In the genomic region with DNA sequence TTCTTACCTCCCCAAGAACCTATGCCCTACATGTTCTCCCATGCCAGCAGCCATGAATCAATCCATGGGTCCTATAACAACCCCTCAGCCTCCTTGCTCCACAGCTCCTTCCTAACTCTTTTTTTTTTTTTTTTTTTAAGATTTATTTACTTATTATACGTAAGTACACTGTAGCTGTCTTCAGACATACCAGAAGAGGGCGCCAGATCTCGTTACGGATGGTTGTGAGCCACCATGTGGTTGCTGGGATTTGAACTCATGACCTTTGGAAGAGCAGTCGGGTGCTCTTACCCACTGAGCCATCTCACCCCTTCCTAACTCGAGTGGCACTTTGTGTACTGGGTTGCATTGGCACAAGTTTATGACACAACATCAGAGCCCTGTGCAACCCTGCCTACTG, we compare ENCODE assay signal across 10 mouse cellular contexts. TPM values are rescaled to one million over a fixed set of nuclear protein-coding genes. Genes with fewer than 3 reads are reported as not detected.
DNase-seq lines count a peak whose midpoint lies in the region; ATAC-seq and TF ChIP-seq lines count a peak whose summit lies in the region.
"Not testable (repeated sequence)": the region's sequence is repeated elsewhere in the genome, so short reads cannot be mapped to it uniquely, and the experiment has no call there.
"Had no signal": no experiment of that assay in that cellular context is flagged by ENCODE, and none has a peak within 500 bp of the region (broad histone marks: within the 10 kb centered on the region; RNA-seq: fewer than 3 reads in every experiment).

No protein-coding gene starts in this region.

- ATAC-seq in forebrain, postnatal 0 days; hindbrain, postnatal 0 days; kidney, postnatal 0 days (replicated peaks; ENCODE audit: low FRiP score, low read depth); liver, embryonic 14.5 days (ENCODE audit: insufficient read depth); lung, postnatal 0 days: not testable (repeated sequence)

- H3K9ac ChIP-seq in MEL (ENCODE audit: control insufficient read depth, low read depth, low read length, poor library complexity, severe bottlenecking); forebrain, postnatal 0 days; hindbrain, postnatal 0 days (replicated peaks; ENCODE audit: low read length); kidney, postnatal 0 days (ENCODE audit: low read depth, low read length); liver, embryonic 14.5 days (replicated peaks); lung, postnatal 0 days (replicated peaks; ENCODE audit: low read depth): not testable (repeated sequence)

- H3K4me3 ChIP-seq in MEL (ENCODE audit: control insufficient read depth in 1 of 2, insufficient read depth in 1 of 2, low read depth in 2 of 2, low read length in 2 of 2); forebrain, postnatal 0 days (ENCODE audit: low read depth, low read length); hindbrain, postnatal 0 days (ENCODE audit: low read length); kidney, postnatal 0 days (replicated peaks; ENCODE audit: low read depth, low read length); liver, embryonic 14.5 days (ENCODE audit: insufficient read depth in 1 of 2, low read depth in 2 of 2, low read length in 2 of 2); lung, postnatal 0 days (ENCODE audit: low read depth, low read length): not testable (repeated sequence)

- not testable (repeated sequence) for H3K4me2 ChIP-seq in forebrain, postnatal 0 days (ENCODE audit: low read depth); hindbrain, postnatal 0 days (ENCODE audit: low read depth, low read length); kidney, postnatal 0 days (ENCODE audit: low read length); liver, embryonic 14.5 days (ENCODE audit: low read depth); lung, postnatal 0 days (replicated peaks; ENCODE audit: low read depth, low read length)

- peaks cover 0 to 21% of the 10 kb centered on the region in 2 experiments; a peak in 2 of 4 replicates for H3K36me3 ChIP-seq in MEL (ENCODE audit: control insufficient read depth in 1 of 2, insufficient read depth in 2 of 2, low read length in 2 of 2)
- H3K36me3 ChIP-seq in forebrain, postnatal 0 days (ENCODE audit: insufficient read depth), result peaks cover 59% of the 10 kb centered on the region
- peaks cover 62% of the 10 kb centered on the region for H3K36me3 ChIP-seq in hindbrain, postnatal 0 days (ENCODE audit: insufficient read depth, low read length)
- peaks cover 87% of the 10 kb centered on the region for H3K36me3 ChIP-seq in kidney, postnatal 0 days (ENCODE audit: insufficient read depth, low read length)
- H3K36me3 ChIP-seq in liver, embryonic 14.5 days (replicated peaks; ENCODE audit: control insufficient read depth, insufficient read depth, low read depth), result peaks cover 97% of the 10 kb centered on the region
- H3K36me3 ChIP-seq in lung, postnatal 0 days (ENCODE audit: insufficient read depth, low read length), result peaks cover 38% of the 10 kb centered on the region
- not testable (repeated sequence) for H3K36me3 ChIP-seq in splenic B cell, adult 2 months (ENCODE audit: control insufficient read depth, insufficient read depth, low read length, poor library complexity, severe bottlenecking)

- H3K27ac ChIP-seq in MEL (ENCODE audit: control insufficient read depth, low read depth, low read length); forebrain, postnatal 0 days (ENCODE audit: low read depth, low read length); hindbrain, postnatal 0 days; kidney, postnatal 0 days; liver, embryonic 14.5 days; lung, postnatal 0 days (ENCODE audit: low read length): not testable (repeated sequence)

- TF ChIP-seq POLR2A in MEL (IDR thresholded peaks at IDR 0.05; ENCODE audit: control insufficient read depth in 1 of 2, insufficient read depth in 1 of 2, low read depth in 1 of 2, low read length in 2 of 2, poor library complexity in 1 of 2), result not testable (repeated sequence)

- H3K27me3 ChIP-seq in MEL (ENCODE audit: control insufficient read depth in 1 of 2, insufficient read depth in 2 of 2, low read length in 2 of 2); forebrain, postnatal 0 days (ENCODE audit: insufficient read depth, low read length); hindbrain, postnatal 0 days (ENCODE audit: insufficient read depth, low read length); kidney, postnatal 0 days (ENCODE audit: insufficient read depth, low read length); liver, embryonic 14.5 days (ENCODE audit: control insufficient read depth, insufficient read depth, low read length); lung, postnatal 0 days (replicated peaks; ENCODE audit: insufficient read depth, low read length); splenic B cell, adult 2 months (ENCODE audit: control insufficient read depth, insufficient read depth, low read length, poor library complexity, severe bottlenecking): not testable (repeated sequence)

- H3K9me3 ChIP-seq in MEL (replicated peaks; ENCODE audit: insufficient read depth, low read length); forebrain, postnatal 0 days (ENCODE audit: low read length); hindbrain, postnatal 0 days (ENCODE audit: low read length); kidney, postnatal 0 days (replicated peaks; ENCODE audit: low read length); liver, embryonic 14.5 days (ENCODE audit: control insufficient read depth, low read length); lung, postnatal 0 days (ENCODE audit: low read length): not testable (repeated sequence)

- not testable (repeated sequence) for H3K4me1 ChIP-seq in MEL (ENCODE audit: control insufficient read depth in 1 of 2, insufficient read depth in 2 of 2, low read length in 2 of 2); forebrain, postnatal 0 days (ENCODE audit: insufficient read depth); hindbrain, postnatal 0 days (ENCODE audit: insufficient read depth, low read length); kidney, postnatal 0 days (replicated peaks; ENCODE audit: insufficient read depth, low read length); liver, embryonic 14.5 days (replicated peaks; ENCODE audit: control insufficient read depth in 2 of 2, insufficient read depth in 2 of 2, low read length in 1 of 2); lung, postnatal 0 days (ENCODE audit: insufficient read depth, low read depth, low read length)

- H3K79me2 ChIP-seq in MEL (ENCODE audit: control insufficient read depth, insufficient read depth, low read length, poor library complexity), result not testable (repeated sequence)

- peak; percentile 46 for DNase-seq in CD4-positive, CD25-positive, alpha-beta regulatory T cell, adult 2 months (ENCODE audit: low read depth, low spot score)
- not testable (repeated sequence) for DNase-seq in MEL (ENCODE audit: low read depth, low spot score); forebrain, postnatal 0 days; hindbrain, postnatal 0 days (ENCODE audit: low spot score); kidney, postnatal 0 days (ENCODE audit: low spot score); liver, embryonic 14.5 days (ENCODE audit: low read depth in 3 of 3, low spot score in 3 of 3); lung, postnatal 0 days (ENCODE audit: low spot score)
- peak; percentile 19 for DNase-seq in splenic B cell, adult 2 months (ENCODE audit: low read depth, low spot score)

- TF ChIP-seq EP300 in MEL (IDR thresholded peaks at IDR 0.05; ENCODE audit: low read depth in 1 of 2, low read length in 2 of 2); liver, embryonic 14.5 days (IDR thresholded peaks at IDR 0.05; ENCODE audit: low read depth); lung, postnatal 0 days (IDR thresholded peaks at IDR 0.05): not testable (repeated sequence)

- not testable (repeated sequence) for TF ChIP-seq RAD21 in MEL (IDR thresholded peaks at IDR 0.05; ENCODE audit: low read depth, low read length)

- TF ChIP-seq CTCF in MEL (IDR thresholded peaks at IDR 0.05 in 2 of 3, conservative IDR thresholded peaks at IDR 0.05 in 1 of 3; ENCODE audit: control insufficient read depth in 1 of 3, insufficient read depth in 1 of 3, low read depth in 2 of 3, low read length in 3 of 3, poor library complexity in 1 of 3, severe bottlenecking in 1 of 3), result peak in 2 of 3 experiments; percentile 16 to 33; a peak in 3 of 6 replicates
- peak; percentile 31; the same call in 1 of the 2 replicates for TF ChIP-seq CTCF in forebrain, postnatal 0 days (IDR thresholded peaks at IDR 0.05; ENCODE audit: low read depth)
- TF ChIP-seq CTCF in hindbrain, postnatal 0 days (IDR thresholded peaks at IDR 0.05; ENCODE audit: low read depth), result peak; percentile 22; the same call in 1 of the 2 replicates
- peak; percentile 41 for TF ChIP-seq CTCF in kidney, postnatal 0 days (IDR thresholded peaks at IDR 0.05; ENCODE audit: low read depth)
- TF ChIP-seq CTCF in liver, embryonic 14.5 days (IDR thresholded peaks at IDR 0.05; ENCODE audit: low read depth), result peak; percentile 39; the same call in 1 of the 2 replicates
- TF ChIP-seq CTCF in lung, postnatal 0 days (IDR thresholded peaks at IDR 0.05), result peak; percentile 25

- 86% methylated on average over 6 of the region's 6 CpGs for WGBS in forebrain, postnatal 0 days
- WGBS in hindbrain, postnatal 0 days, result 78% methylated on average over 6 of the region's 6 CpGs
- 88% methylated on average over 6 of the region's 6 CpGs for WGBS in kidney, postnatal 0 days
- WGBS in liver, embryonic 14.5 days (ENCODE audit: insufficient replicate concordance), result 77% methylated on average over 6 of the region's 6 CpGs
- WGBS in lung, postnatal 0 days, result 84% methylated on average over 5 of the region's 6 CpGs

RNA-seq across cellular contexts. Expression of a gene that starts 9.1 kb away (rescaled TPM):
- 24.8 and 28.2 TPM in 2 replicates for total RNA-seq in MEL (2012; rRNA removed)
- polyA plus RNA-seq in MEL (2012; ENCODE audit: insufficient read depth in 1 of 2, insufficient read length in 2 of 2, low read depth in 1 of 2, low replicate concordance in 2 of 2, missing spikeins in 1 of 2), result 10 to 100 TPM in 1 of 2 experiments, not detected in 1; 42.2 TPM
- 90.3 and 109 TPM in 2 replicates for total RNA-seq in forebrain, postnatal 0 days (2014; rRNA removed)
- polyA plus RNA-seq in forebrain, postnatal 0 days (2015; fragmentation: Nextera tagmentation; extraction: Ambion mirVana), result 88.1 and 88.6 TPM in 2 replicates
- total RNA-seq in hindbrain, postnatal 0 days (2014; rRNA removed), result 92.0 and 111 TPM in 2 replicates
- polyA plus RNA-seq in hindbrain, postnatal 0 days (2015; fragmentation: Nextera tagmentation; extraction: Ambion mirVana), result 75.2 and 77.7 TPM in 2 replicates
- 54.4 and 56.0 TPM in 2 replicates for polyA plus RNA-seq in kidney, postnatal 0 days (2015; fragmentation: Nextera tagmentation; extraction: Ambion mirVana)
- 7.3 TPM in 2 replicates for polyA plus RNA-seq in liver, embryonic 14.5 days (2012; rRNA removed)
- 10.8 and 12.2 TPM in 2 replicates for polyA plus RNA-seq in liver, embryonic 14.5 days (2014; fragmentation: Nextera tagmentation; extraction: Ambion mirVana)
- polyA plus RNA-seq in lung, postnatal 0 days (2015; fragmentation: Nextera tagmentation; extraction: Ambion mirVana), result 59.7 and 60.4 TPM in 2 replicates

RNA-seq across cellular contexts. Expression of a gene that starts 13.7 kb away (rescaled TPM):
- 64.2 and 71.9 TPM in 2 replicates for total RNA-seq in MEL (2012; rRNA removed)
- polyA plus RNA-seq in MEL (2012; ENCODE audit: insufficient read depth in 1 of 2, insufficient read length in 2 of 2, low read depth in 1 of 2, low replicate concordance in 2 of 2, missing spikeins in 1 of 2), result 100 to 1,000 TPM in 1 of 2 experiments, not detected in 1; 132 TPM
- 79.9 and 96.4 TPM in 2 replicates for total RNA-seq in forebrain, postnatal 0 days (2014; rRNA removed)
- 99.9 and 114 TPM in 2 replicates for polyA plus RNA-seq in forebrain, postnatal 0 days (2015; fragmentation: Nextera tagmentation; extraction: Ambion mirVana)
- total RNA-seq in hindbrain, postnatal 0 days (2014; rRNA removed), result 57.5 and 70.0 TPM in 2 replicates
- polyA plus RNA-seq in hindbrain, postnatal 0 days (2015; fragmentation: Nextera tagmentation; extraction: Ambion mirVana), result 109 and 119 TPM in 2 replicates
- polyA plus RNA-seq in kidney, postnatal 0 days (2015; fragmentation: Nextera tagmentation; extraction: Ambion mirVana), result 77.5 and 85.0 TPM in 2 replicates
- 18.2 and 29.5 TPM in 2 replicates for polyA plus RNA-seq in liver, embryonic 14.5 days (2012; rRNA removed)
- 26.0 and 36.0 TPM in 2 replicates for polyA plus RNA-seq in liver, embryonic 14.5 days (2014; fragmentation: Nextera tagmentation; extraction: Ambion mirVana)
- polyA plus RNA-seq in lung, postnatal 0 days (2015; fragmentation: Nextera tagmentation; extraction: Ambion mirVana), result 58.4 and 61.7 TPM in 2 replicates

RNA-seq across cellular contexts. Expression of a gene that starts 25.5 kb away (rescaled TPM):
- total RNA-seq in MEL (2012; rRNA removed), result 48.5 and 49.5 TPM in 2 replicates
- 100 to 1,000 TPM in 1 of 2 experiments, not detected in 1; 116 TPM for polyA plus RNA-seq in MEL (2012; ENCODE audit: insufficient read depth in 1 of 2, insufficient read length in 2 of 2, low read depth in 1 of 2, low replicate concordance in 2 of 2, missing spikeins in 1 of 2)
- total RNA-seq in forebrain, postnatal 0 days (2014; rRNA removed), result 4.7 and 5.9 TPM in 2 replicates
- polyA plus RNA-seq in forebrain, postnatal 0 days (2015; fragmentation: Nextera tagmentation; extraction: Ambion mirVana), result 4.5 and 4.6 TPM in 2 replicates
- total RNA-seq in hindbrain, postnatal 0 days (2014; rRNA removed), result 5.8 and 6.1 TPM in 2 replicates
- polyA plus RNA-seq in hindbrain, postnatal 0 days (2015; fragmentation: Nextera tagmentation; extraction: Ambion mirVana), result 4.5 and 5.3 TPM in 2 replicates
- polyA plus RNA-seq in kidney, postnatal 0 days (2015; fragmentation: Nextera tagmentation; extraction: Ambion mirVana), result 11.1 and 11.2 TPM in 2 replicates
- polyA plus RNA-seq in liver, embryonic 14.5 days (2012; rRNA removed), result 10.8 and 14.6 TPM in 2 replicates
- 10.2 and 13.0 TPM in 2 replicates for polyA plus RNA-seq in liver, embryonic 14.5 days (2014; fragmentation: Nextera tagmentation; extraction: Ambion mirVana)
- polyA plus RNA-seq in lung, postnatal 0 days (2015; fragmentation: Nextera tagmentation; extraction: Ambion mirVana), result 3.0 and 3.2 TPM in 2 replicates

RNA-seq across cellular contexts. Expression of a gene that starts 29.3 kb away (rescaled TPM):
- 36.7 and 41.0 TPM in 2 replicates for total RNA-seq in MEL (2012; rRNA removed)
- 10 to 100 TPM in 1 of 2 experiments, not detected in 1; 78.4 TPM for polyA plus RNA-seq in MEL (2012; ENCODE audit: insufficient read depth in 1 of 2, insufficient read length in 2 of 2, low read depth in 1 of 2, low replicate concordance in 2 of 2, missing spikeins in 1 of 2)
- 65.1 and 74.5 TPM in 2 replicates for total RNA-seq in forebrain, postnatal 0 days (2014; rRNA removed)
- 93.2 and 99.0 TPM in 2 replicates for polyA plus RNA-seq in forebrain, postnatal 0 days (2015; fragmentation: Nextera tagmentation; extraction: Ambion mirVana)
- total RNA-seq in hindbrain, postnatal 0 days (2014; rRNA removed), result 76.0 and 79.5 TPM in 2 replicates
- polyA plus RNA-seq in hindbrain, postnatal 0 days (2015; fragmentation: Nextera tagmentation; extraction: Ambion mirVana), result 84.5 and 87.6 TPM in 2 replicates
- polyA plus RNA-seq in kidney, postnatal 0 days (2015; fragmentation: Nextera tagmentation; extraction: Ambion mirVana), result 115 and 129 TPM in 2 replicates
- 28.8 and 30.0 TPM in 2 replicates for polyA plus RNA-seq in liver, embryonic 14.5 days (2012; rRNA removed)
- polyA plus RNA-seq in liver, embryonic 14.5 days (2014; fragmentation: Nextera tagmentation; extraction: Ambion mirVana), result 32.5 and 32.9 TPM in 2 replicates
- polyA plus RNA-seq in lung, postnatal 0 days (2015; fragmentation: Nextera tagmentation; extraction: Ambion mirVana), result 97.1 and 105 TPM in 2 replicates

RNA-seq across cellular contexts. Expression of a gene that starts 43.9 kb away (rescaled TPM):
- total RNA-seq in MEL (2012; rRNA removed), result 0.08 and 0.10 TPM in 2 replicates
- polyA plus RNA-seq in MEL (2012; ENCODE audit: insufficient read depth in 1 of 2, insufficient read length in 2 of 2, low read depth in 1 of 2, low replicate concordance in 2 of 2, missing spikeins in 1 of 2), result under 1 TPM in 1 of 2 experiments, not detected in 1; 0.07 TPM
- total RNA-seq in forebrain, postnatal 0 days (2014; rRNA removed), result 0.08 and 0.52 TPM in 2 replicates
- polyA plus RNA-seq in forebrain, postnatal 0 days (2015; fragmentation: Nextera tagmentation; extraction: Ambion mirVana), result 0.02 TPM in 1 of 2 replicates, not detected in the other
- total RNA-seq in hindbrain, postnatal 0 days (2014; rRNA removed), result 0.61 and 0.99 TPM in 2 replicates
- 0.08 and 0.11 TPM in 2 replicates for polyA plus RNA-seq in hindbrain, postnatal 0 days (2015; fragmentation: Nextera tagmentation; extraction: Ambion mirVana)
- polyA plus RNA-seq in kidney, postnatal 0 days (2015; fragmentation: Nextera tagmentation; extraction: Ambion mirVana), result 0.08 and 0.09 TPM in 2 replicates
- 0.01 TPM in 2 replicates for polyA plus RNA-seq in liver, embryonic 14.5 days (2012; rRNA removed)
- polyA plus RNA-seq in liver, embryonic 14.5 days (2014; fragmentation: Nextera tagmentation; extraction: Ambion mirVana), result 0.03 TPM in 1 of 2 replicates, not detected in the other
- 0.05 and 0.08 TPM in 2 replicates for polyA plus RNA-seq in lung, postnatal 0 days (2015; fragmentation: Nextera tagmentation; extraction: Ambion mirVana)
- total RNA-seq: common myeloid progenitor, adult 5-6 weeks; hematopoietic stem cell, adult 5-6 weeks had no signal
